Mouse (Mus musculus): ENCODE results near the gene Slc47a1. TPM values are rescaled to one million over a fixed set of nuclear protein-coding genes. Genes with fewer than 3 reads are reported as not detected.
"Not testable (repeated sequence)": the region's sequence is repeated elsewhere in the genome, so short reads cannot be mapped to it uniquely, and the experiment has no call there.

Slc47a1 gene
- polyA plus RNA-seq, 1 experiment from 2014 or later: 3.6 TPM

DNA sequence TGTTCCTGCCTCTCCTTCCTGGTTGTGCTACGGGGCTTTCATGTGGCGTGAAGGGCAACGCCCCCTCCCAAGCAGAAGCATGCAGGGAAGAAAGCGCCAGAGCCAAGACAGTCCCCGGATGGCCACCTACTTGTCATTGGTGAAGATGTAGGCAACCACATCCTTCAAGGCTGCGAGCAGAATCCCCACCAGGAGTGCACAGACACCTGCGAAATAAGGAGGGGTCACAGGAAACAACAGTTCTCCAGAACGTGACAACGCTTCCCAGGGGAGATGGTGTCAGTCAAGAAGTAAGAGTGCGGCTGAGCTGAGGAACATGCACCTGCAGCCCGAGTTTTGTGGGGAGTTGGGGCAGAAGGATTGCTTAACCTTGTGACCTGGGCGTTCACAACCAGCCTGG is 68.3 kb downstream of the Slc47a1 start:
- Histone ChIP-seq H3K36me3 (ENCODE audit: control insufficient read depth, insufficient read depth, low read length) (no peaks in the 10 kb centered on the region), H3K27me3 (ENCODE audit: control insufficient read depth, insufficient read depth, low read depth, low read length) (no peaks in the 10 kb centered on the region), H3K9ac (ENCODE audit: low read length) (no peak overlapping the region), H3K9me3 (ENCODE audit: control insufficient read depth, low read length) (peaks cover 3% of the 10 kb centered on the region), H3K4me2 (ENCODE audit: low read depth, low read length) (no peak overlapping the region), H3K4me1 (replicated peaks; ENCODE audit: control insufficient read depth, insufficient read depth, low read length) (no peaks in the 10 kb centered on the region), H3K27ac (ENCODE audit: low read length) (no peak overlapping the region), H3K4me3 (ENCODE audit: low read length) (no peak overlapping the region)
- no peak for ATAC-seq (ENCODE audit: low read depth)
- WGBS: 60% methylated on average over 12 of the region's 12 CpGs

DNA sequence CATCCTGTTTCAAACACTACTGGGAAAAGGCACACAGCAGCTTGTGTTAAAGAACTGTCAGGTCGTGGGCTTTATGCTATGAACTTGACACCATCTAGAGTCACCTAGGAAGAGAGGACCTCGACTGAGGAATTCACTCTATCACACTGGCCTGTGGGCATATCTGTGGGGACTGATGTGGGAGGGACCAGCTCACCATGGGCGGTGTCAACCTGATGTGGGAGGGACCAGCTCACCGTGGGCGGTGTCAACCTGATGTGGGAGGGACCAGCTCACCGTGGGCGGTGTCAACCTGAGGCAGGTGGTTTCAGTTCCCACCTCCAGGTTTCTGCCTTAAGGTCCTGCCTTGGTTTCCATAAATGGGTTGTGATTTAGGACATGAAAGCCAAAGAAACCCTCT is 70.3 kb downstream of the Slc47a1 start:
- WGBS: 36% methylated on average over 7 of the region's 7 CpGs
- no peak overlapping the region for H3K4me2 ChIP-seq (ENCODE audit: low read depth, low read length)
- H3K27me3 ChIP-seq (ENCODE audit: control insufficient read depth, insufficient read depth, low read depth, low read length): no peaks in the 10 kb centered on the region
- H3K9me3 ChIP-seq (ENCODE audit: control insufficient read depth, low read length): peaks cover 3% of the 10 kb centered on the region
- H3K36me3 ChIP-seq (ENCODE audit: control insufficient read depth, insufficient read depth, low read length): no peaks in the 10 kb centered on the region
- no peak overlapping the region for H3K4me3 ChIP-seq (ENCODE audit: low read length)
- no peak overlapping the region for H3K27ac ChIP-seq (ENCODE audit: low read length)
- H3K4me1 ChIP-seq (replicated peaks; ENCODE audit: control insufficient read depth, insufficient read depth, low read length): no peaks in the 10 kb centered on the region
- ATAC-seq (ENCODE audit: low read depth): no peak
- H3K9ac ChIP-seq (ENCODE audit: low read length): no peak overlapping the region

DNA sequence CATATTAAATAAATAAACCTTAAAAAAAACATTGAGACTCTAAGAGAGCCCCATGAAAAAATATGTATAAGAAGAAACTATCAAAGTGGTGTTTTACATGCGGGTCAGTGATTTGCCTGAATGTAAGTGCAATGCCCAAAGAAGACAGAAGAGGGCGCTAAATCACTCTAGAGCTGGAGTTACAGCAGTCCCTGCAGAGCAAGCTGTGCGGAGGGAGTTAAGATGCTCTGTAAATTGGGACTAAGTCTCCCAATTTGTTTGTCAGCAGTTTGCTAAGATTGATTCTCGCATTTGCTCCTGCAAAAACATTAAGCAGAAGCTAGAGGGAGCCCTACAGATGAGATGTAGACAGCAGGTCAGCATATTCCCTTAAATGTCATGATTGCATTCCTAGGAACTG is 72.8 kb downstream of the Slc47a1 start:
- H3K9me3 ChIP-seq (ENCODE audit: control insufficient read depth, low read length): peaks cover 3% of the 10 kb centered on the region
- H3K4me3 ChIP-seq (ENCODE audit: low read length): no peak overlapping the region
- H3K9ac ChIP-seq (ENCODE audit: low read length): no peak overlapping the region
- H3K27me3 ChIP-seq (ENCODE audit: control insufficient read depth, insufficient read depth, low read depth, low read length): no peaks in the 10 kb centered on the region
- no peaks in the 10 kb centered on the region for H3K36me3 ChIP-seq (ENCODE audit: control insufficient read depth, insufficient read depth, low read length)
- 77% methylated on average over 4 of the region's 4 CpGs for WGBS
- no peak for ATAC-seq (ENCODE audit: low read depth)
- H3K27ac ChIP-seq (ENCODE audit: low read length): no peak overlapping the region
- peaks cover 8% of the 10 kb centered on the region for H3K4me1 ChIP-seq (replicated peaks; ENCODE audit: control insufficient read depth, insufficient read depth, low read length)
- H3K4me2 ChIP-seq (ENCODE audit: low read depth, low read length): no peak overlapping the region

DNA sequence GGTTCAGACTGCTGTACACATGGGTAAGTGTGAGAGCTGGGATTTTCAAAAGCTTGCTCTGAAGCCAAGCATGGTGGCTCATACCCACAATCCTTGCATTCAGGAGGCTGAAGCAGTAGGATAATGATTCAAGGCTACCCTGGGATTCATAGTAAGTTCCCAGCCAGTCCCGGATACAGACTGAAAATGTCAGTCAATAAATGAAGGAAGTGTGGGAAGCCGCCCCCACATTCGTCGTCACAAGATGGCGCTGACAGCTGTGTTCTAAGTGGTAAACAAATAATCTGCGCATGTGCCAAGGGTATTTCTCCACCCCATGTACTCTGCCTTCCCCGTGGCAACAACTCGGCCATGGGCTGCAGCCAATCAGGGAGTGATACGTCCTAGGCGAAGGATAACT is 73.6 kb downstream of the Slc47a1 start:
- 94% methylated on average over 6 of the region's 10 CpGs for WGBS
- ATAC-seq (ENCODE audit: low read depth); H3K9ac ChIP-seq (ENCODE audit: low read length): not testable (repeated sequence)

DNA sequence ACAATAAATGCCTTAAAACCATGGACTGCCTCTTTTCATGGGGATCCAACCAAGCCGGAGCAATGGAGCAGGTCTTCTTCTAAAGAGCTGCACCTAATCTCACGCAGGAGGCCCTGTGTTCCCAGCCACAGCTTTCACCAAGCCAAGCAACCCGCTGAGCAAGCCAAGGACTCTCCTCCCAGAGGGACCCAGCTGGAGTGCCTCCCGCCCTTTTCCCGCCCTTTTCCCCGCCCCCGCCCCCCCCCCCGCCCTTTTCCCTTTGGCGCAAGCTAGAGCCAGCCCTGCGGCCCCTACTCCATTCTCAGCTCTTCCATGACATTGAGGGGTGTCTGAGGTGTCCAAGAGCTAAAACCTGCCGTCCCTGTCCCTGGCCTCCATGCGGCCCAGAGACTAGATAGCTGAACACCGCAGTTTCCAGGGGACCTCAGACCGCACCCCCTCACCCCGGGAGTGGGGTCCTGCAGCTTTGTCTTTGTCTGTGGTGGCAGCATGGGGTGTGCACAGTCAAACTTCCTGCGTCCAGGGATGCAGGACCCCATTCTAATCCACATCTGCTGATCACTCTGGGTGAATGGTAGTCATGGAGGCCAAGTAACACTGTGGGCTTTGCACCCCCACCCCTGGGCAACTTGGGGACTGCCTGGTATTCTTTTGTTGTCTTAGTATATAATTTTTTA is 77.3 kb downstream of the Slc47a1 start:
- ATAC-seq (ENCODE audit: low read depth): peak; percentile 87
- 21% methylated on average over 13 of the region's 16 CpGs for WGBS
- Histone ChIP-seq H3K36me3 (ENCODE audit: control insufficient read depth, insufficient read depth, low read length) (no peaks in the 10 kb centered on the region), H3K9me3 (ENCODE audit: control insufficient read depth, low read length) (peaks cover 3% of the 10 kb centered on the region), H3K4me1 (replicated peaks; ENCODE audit: control insufficient read depth, insufficient read depth, low read length) (peaks cover 10% of the 10 kb centered on the region), H3K4me2 (ENCODE audit: low read depth, low read length) (peak overlapping the region; percentile 53), H3K4me3 (ENCODE audit: low read length) (peak overlapping the region; percentile 33), H3K27me3 (ENCODE audit: control insufficient read depth, insufficient read depth, low read depth, low read length) (no peaks in the 10 kb centered on the region), H3K27ac (ENCODE audit: low read length) (peak overlapping the region; percentile 30; the same call in 1 of the 2 replicates), H3K9ac (ENCODE audit: low read length) (peak overlapping the region; percentile 48)

More for the DNA sequence above, 73.6 kb downstream of the Slc47a1 start:
- H3K4me1 ChIP-seq (replicated peaks; ENCODE audit: control insufficient read depth, insufficient read depth, low read length): peaks cover 10% of the 10 kb centered on the region
- H3K4me2 ChIP-seq (ENCODE audit: low read depth, low read length); H3K27ac ChIP-seq (ENCODE audit: low read length); H3K4me3 ChIP-seq (ENCODE audit: low read length); H3K27me3 ChIP-seq (ENCODE audit: control insufficient read depth, insufficient read depth, low read depth, low read length); H3K36me3 ChIP-seq (ENCODE audit: control insufficient read depth, insufficient read depth, low read length); H3K9me3 ChIP-seq (ENCODE audit: control insufficient read depth, low read length): not testable (repeated sequence)

DNA sequence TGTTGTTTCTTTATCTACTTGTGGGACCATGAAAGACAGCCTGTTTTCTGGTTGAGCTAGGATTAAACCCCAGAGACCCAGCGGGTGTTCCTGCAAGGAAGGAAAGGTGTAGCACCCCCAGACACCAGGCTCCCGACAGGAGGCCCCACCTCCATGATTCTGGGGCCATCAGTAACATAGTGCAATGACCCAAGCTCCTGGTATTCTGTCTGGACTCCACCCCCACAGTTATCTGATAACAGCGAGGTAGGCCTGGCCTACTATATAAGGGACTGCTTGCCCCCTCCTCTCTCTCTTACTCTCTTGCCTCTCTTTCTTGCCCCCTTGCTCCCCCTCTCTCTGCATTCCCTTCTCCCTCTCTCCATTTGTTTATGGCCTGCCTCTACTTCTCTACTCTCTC is 77.9 kb downstream of the Slc47a1 start:
- H3K4me3 ChIP-seq (ENCODE audit: low read length): no peak overlapping the region
- H3K4me1 ChIP-seq (replicated peaks; ENCODE audit: control insufficient read depth, insufficient read depth, low read length): peaks cover 10% of the 10 kb centered on the region
- H3K9me3 ChIP-seq (ENCODE audit: control insufficient read depth, low read length): peaks cover 4% of the 10 kb centered on the region; the same call in 1 of the 2 replicates
- no peaks in the 10 kb centered on the region for H3K27me3 ChIP-seq (ENCODE audit: control insufficient read depth, insufficient read depth, low read depth, low read length)
- 54% methylated on average over 3 of the region's 3 CpGs for WGBS
- no peak overlapping the region; the same call in 1 of the 2 replicates for H3K4me2 ChIP-seq (ENCODE audit: low read depth, low read length)
- H3K9ac ChIP-seq (ENCODE audit: low read length): peak overlapping the region; percentile 48; the same call in 1 of the 2 replicates
- ATAC-seq (ENCODE audit: low read depth): no peak
- H3K36me3 ChIP-seq (ENCODE audit: control insufficient read depth, insufficient read depth, low read length): no peaks in the 10 kb centered on the region
- no peak overlapping the region for H3K27ac ChIP-seq (ENCODE audit: low read length)

DNA sequence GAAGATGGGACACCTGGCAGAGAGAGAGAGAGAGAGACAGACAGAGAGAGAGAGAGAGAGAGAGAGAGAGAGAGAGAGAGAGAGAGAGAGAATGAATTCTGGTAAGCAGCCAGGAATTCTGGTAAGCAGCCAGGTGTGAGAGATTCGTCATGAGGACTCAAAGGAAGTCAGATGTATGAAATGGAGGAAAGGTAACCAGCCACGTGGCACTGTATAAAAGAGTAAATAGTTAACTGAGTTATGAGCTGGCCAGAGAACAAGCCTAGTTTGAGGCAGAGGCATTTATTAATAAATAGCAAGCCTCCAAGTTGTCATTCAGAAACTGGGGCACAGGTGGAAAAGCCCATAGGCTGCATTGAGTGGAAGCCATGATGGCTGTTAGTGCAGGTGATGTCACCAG is 80.2 kb downstream of the Slc47a1 start:
- H3K4me3 ChIP-seq (ENCODE audit: low read length): no peak overlapping the region
- H3K27me3 ChIP-seq (ENCODE audit: control insufficient read depth, insufficient read depth, low read depth, low read length): no peaks in the 10 kb centered on the region
- peaks cover 4% of the 10 kb centered on the region; the same call in 1 of the 2 replicates for H3K9me3 ChIP-seq (ENCODE audit: control insufficient read depth, low read length)
- no peak overlapping the region for H3K9ac ChIP-seq (ENCODE audit: low read length)
- peaks cover 10% of the 10 kb centered on the region for H3K4me1 ChIP-seq (replicated peaks; ENCODE audit: control insufficient read depth, insufficient read depth, low read length)
- H3K27ac ChIP-seq (ENCODE audit: low read length): no peak overlapping the region
- H3K36me3 ChIP-seq (ENCODE audit: control insufficient read depth, insufficient read depth, low read length): no peaks in the 10 kb centered on the region
- 44% methylated on average over 2 of the region's 2 CpGs for WGBS
- ATAC-seq (ENCODE audit: low read depth): no peak
- H3K4me2 ChIP-seq (ENCODE audit: low read depth, low read length): no peak overlapping the region

DNA sequence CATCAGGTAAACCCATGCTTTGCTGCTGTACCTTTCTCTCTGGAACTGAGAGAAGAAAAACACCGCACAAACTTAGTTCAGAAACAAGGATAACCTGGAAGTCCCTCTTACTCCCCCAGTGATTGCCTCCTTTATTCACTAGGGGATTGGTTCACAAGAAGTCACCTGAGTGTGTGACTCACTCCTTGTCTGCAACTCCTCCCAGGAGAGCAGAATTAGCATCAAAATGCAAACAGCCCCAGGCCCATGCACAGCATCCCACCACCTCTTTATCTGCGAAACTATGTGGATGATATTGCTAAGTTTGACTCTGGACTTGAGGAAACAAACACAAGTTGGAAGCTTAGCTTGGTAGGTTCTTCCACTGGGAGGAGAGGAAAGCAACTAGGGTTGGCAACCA is 80.8 kb downstream of the Slc47a1 start:
- WGBS: 82% methylated on average over 2 of the region's 2 CpGs
- Histone ChIP-seq H3K9me3 (ENCODE audit: control insufficient read depth, low read length) (peaks cover 4% of the 10 kb centered on the region; the same call in 1 of the 2 replicates), H3K27ac (ENCODE audit: low read length) (no peak overlapping the region), H3K36me3 (ENCODE audit: control insufficient read depth, insufficient read depth, low read length) (no peaks in the 10 kb centered on the region), H3K9ac (ENCODE audit: low read length) (no peak overlapping the region), H3K27me3 (ENCODE audit: control insufficient read depth, insufficient read depth, low read depth, low read length) (no peaks in the 10 kb centered on the region), H3K4me3 (ENCODE audit: low read length) (no peak overlapping the region), H3K4me2 (ENCODE audit: low read depth, low read length) (no peak overlapping the region), H3K4me1 (replicated peaks; ENCODE audit: control insufficient read depth, insufficient read depth, low read length) (peaks cover 10% of the 10 kb centered on the region)
- no peak for ATAC-seq (ENCODE audit: low read depth)

DNA sequence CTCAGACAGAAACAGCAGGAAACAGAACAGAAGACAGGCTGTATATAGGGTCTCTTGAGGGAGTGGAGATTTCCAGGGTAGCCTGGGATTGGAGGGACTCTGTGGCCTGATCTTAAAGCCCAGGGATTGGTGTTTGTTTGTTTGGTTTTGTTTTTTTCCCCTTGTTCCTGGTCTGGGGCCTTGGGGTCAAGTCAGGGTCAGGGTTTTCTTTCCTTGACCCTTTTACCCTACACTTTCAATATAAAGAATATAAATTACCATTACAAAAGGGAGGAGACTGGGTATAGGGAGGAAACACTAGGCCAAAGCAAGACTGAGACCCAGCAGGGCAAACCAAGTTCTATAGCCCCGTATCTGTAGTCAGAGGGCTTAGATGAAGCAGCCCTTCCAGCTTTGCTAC is 81.6 kb downstream of the Slc47a1 start:
- Histone ChIP-seq H3K4me3 (ENCODE audit: low read length) (no peak overlapping the region), H3K9ac (ENCODE audit: low read length) (no peak overlapping the region), H3K4me2 (ENCODE audit: low read depth, low read length) (no peak overlapping the region), H3K27ac (ENCODE audit: low read length) (no peak overlapping the region), H3K4me1 (replicated peaks; ENCODE audit: control insufficient read depth, insufficient read depth, low read length) (peaks cover 10% of the 10 kb centered on the region), H3K27me3 (ENCODE audit: control insufficient read depth, insufficient read depth, low read depth, low read length) (no peaks in the 10 kb centered on the region), H3K36me3 (ENCODE audit: control insufficient read depth, insufficient read depth, low read length) (no peaks in the 10 kb centered on the region), H3K9me3 (ENCODE audit: control insufficient read depth, low read length) (peaks cover 4% of the 10 kb centered on the region; the same call in 1 of the 2 replicates)
- 75% methylated on average over 1 of the region's 1 CpGs for WGBS
- no peak for ATAC-seq (ENCODE audit: low read depth)

All from lung, embryonic 16.5 days (tissue).